Mouse (Mus musculus) heart, embryonic 16.5 days (tissue): Measurements from ENCODE around the gene Dnmbp. TPM values are rescaled to one million over a fixed set of nuclear protein-coding genes. Genes with fewer than 3 reads are reported as not detected.

Experiments used
- ATAC-seq: fragments of 200-750 bp; cut with Nextera tagmentation; replicated peaks from 2 replicates; pipeline ENCODE4 v1.8.0; 2017; ENCODE audit warnings: moderate number of reproducible peaks; ENCODE audit not compliant: insufficient read depth, low FRiP score; ENCODE audit errors: extremely low read depth
- H3K27ac ChIP-seq: fragments of 300-500 bp; sonication (generic); 2 replicates; pipeline ENCODE4 v1.5.1; 2014; ENCODE audit warnings: mild to moderate bottlenecking, low read length, control low read depth, moderate library complexity
- H3K27me3 ChIP-seq: fragments of 300-500 bp; sonication (generic); 2 replicates; pipeline ENCODE4 v1.6.1; 2014; ENCODE audit warnings: low read length, mixed read lengths; ENCODE audit not compliant: control insufficient read depth, insufficient read depth
- H3K36me3 ChIP-seq: fragments of 300-500 bp; sonication (generic); 2 replicates; pipeline ENCODE4 v1.6.1; 2014; ENCODE audit not compliant: control insufficient read depth, insufficient read depth
- H3K4me1 ChIP-seq: fragments of 300-500 bp; sonication (generic); 2 replicates; pipeline ENCODE4 v1.6.1; 2014; ENCODE audit warnings: low read length, mixed read lengths; ENCODE audit not compliant: control insufficient read depth, insufficient read depth
- H3K4me2 ChIP-seq: fragments of 300-500 bp; sonication (generic); 2 replicates; pipeline ENCODE4 v1.6.1; 2014; ENCODE audit warnings: low read depth, mild to moderate bottlenecking, control low read depth, low read length
- H3K4me3 ChIP-seq: fragments of 300-500 bp; sonication (generic); 2 replicates; pipeline ENCODE4 v1.5.1; 2014; ENCODE audit warnings: mild to moderate bottlenecking, control low read depth, low read length
- H3K9ac ChIP-seq: fragments of 300-500 bp; sonication (generic); 2 replicates; pipeline ENCODE4 v1.6.1; 2014; ENCODE audit warnings: low read length, control low read depth
- H3K9me3 ChIP-seq: fragments of 300-500 bp; sonication (generic); replicated peaks from 2 replicates; pipeline ENCODE4 v1.6.1; 2016; ENCODE audit warnings: low read length; ENCODE audit not compliant: control insufficient read depth
- WGBS: fragments of 180-500 bp; shearing (Covaris S2); extraction: QIAGEN DNeasy Blood & Tissue Kit; methylation state at CpG from one replicate; pipeline ENCODE4 v1.1.7; 2014; 5-methylcytosine and 5-hydroxymethylcytosine counted together
- polyA plus RNA-seq: library from polyadenylated mRNA; unstranded; fragments of >200 nt; fragmentation: Nextera tagmentation; extraction: Ambion mirVana; gene quantifications from 2 replicates; pipeline ENCODE4 v1.2.1, GENCODE M21; 2015

The Dnmbp gene
- polyA plus RNA-seq, 1 experiment from 2014 or later: 8.5 TPM

GRCm38 (mm10) chr19:43882895-43883573 lies 57.0 kb downstream of the Dnmbp start:
- Histone ChIP-seq H3K27ac (no peak overlapping the region), H3K9ac (peak overlapping the region; percentile 46; the same call in 1 of the 2 replicates), H3K4me1 (peaks cover 22% of the 10 kb centered on the region), H3K27me3 (no peaks in the 10 kb centered on the region), H3K36me3 (no peaks in the 10 kb centered on the region), H3K9me3 (peaks cover 4% of the 10 kb centered on the region; the same call in 1 of the 2 replicates), H3K4me3 (no peak overlapping the region), H3K4me2 (peak overlapping the region; percentile 31)
- ATAC-seq: no peak
- WGBS: 39% methylated on average over 18 of the region's 18 CpGs

- no peaks in the 10 kb centered on the region for H3K36me3 ChIP-seq
- H3K4me1 ChIP-seq: peaks cover 22% of the 10 kb centered on the region
- H3K27ac ChIP-seq: no peak overlapping the region
- no peak overlapping the region for H3K4me2 ChIP-seq
- no peak for ATAC-seq
- peaks cover 4% of the 10 kb centered on the region; the same call in 1 of the 2 replicates for H3K9me3 ChIP-seq
- no peak overlapping the region for H3K4me3 ChIP-seq
- 87% methylated on average over 7 of the region's 7 CpGs for WGBS
- no peaks in the 10 kb centered on the region for H3K27me3 ChIP-seq
- no peak overlapping the region for H3K9ac ChIP-seq
Measured at GRCm38 (mm10) chr19:43881615-43882014, 58.4 kb downstream of the Dnmbp start.

GRCm38 (mm10) chr19:43880420-43880819 lies 59.6 kb downstream of the Dnmbp start:
- no peak for ATAC-seq
- H3K4me2 ChIP-seq: no peak overlapping the region; the same call in 1 of the 2 replicates

GRCm38 (mm10) chr19:43879401-43880212 lies 60.4 kb downstream of the Dnmbp start:
- peak overlapping the region; percentile 79 for H3K27ac ChIP-seq
- 3% methylated on average over 41 of the region's 41 CpGs for WGBS
- peaks cover 4% of the 10 kb centered on the region; the same call in 1 of the 2 replicates for H3K9me3 ChIP-seq
- peaks cover 22% of the 10 kb centered on the region for H3K4me1 ChIP-seq
- ATAC-seq: peak; percentile 89
- no peaks in the 10 kb centered on the region for H3K36me3 ChIP-seq
- H3K4me3 ChIP-seq: peak overlapping the region; percentile 65
- peak overlapping the region; percentile 80 for H3K4me2 ChIP-seq
- H3K27me3 ChIP-seq: no peaks in the 10 kb centered on the region
- peak overlapping the region; percentile 78 for H3K9ac ChIP-seq

More at GRCm38 (mm10) chr19:43880420-43880819, 59.6 kb downstream of the Dnmbp start:
- no peaks in the 10 kb centered on the region for H3K36me3 ChIP-seq
- H3K9me3 ChIP-seq: peaks cover 4% of the 10 kb centered on the region; the same call in 1 of the 2 replicates
- no peak overlapping the region for H3K4me3 ChIP-seq
- H3K4me1 ChIP-seq: peaks cover 22% of the 10 kb centered on the region
- no peak overlapping the region for H3K9ac ChIP-seq
- no peak overlapping the region for H3K27ac ChIP-seq
- no peaks in the 10 kb centered on the region for H3K27me3 ChIP-seq
- 23% methylated on average over 3 of the region's 3 CpGs for WGBS

- peaks cover 4% of the 10 kb centered on the region; the same call in 1 of the 2 replicates for H3K9me3 ChIP-seq
- H3K4me3 ChIP-seq: peak overlapping the region; percentile 65
- H3K27me3 ChIP-seq: no peaks in the 10 kb centered on the region
- H3K4me2 ChIP-seq: peak overlapping the region; percentile 80
- 16% methylated on average over 17 of the region's 17 CpGs for WGBS
- peak overlapping the region; percentile 78 for H3K9ac ChIP-seq
- ATAC-seq: no peak
- peaks cover 4% of the 10 kb centered on the region; the same call in 1 of the 2 replicates for H3K36me3 ChIP-seq
- H3K4me1 ChIP-seq: peaks cover 20% of the 10 kb centered on the region
- H3K27ac ChIP-seq: peak overlapping the region; percentile 79
Measured at GRCm38 (mm10) chr19:43878111-43879092, 61.6 kb downstream of the Dnmbp start.

- Histone ChIP-seq H3K9me3 (peaks cover 4% of the 10 kb centered on the region; the same call in 1 of the 2 replicates), H3K4me1 (peaks cover 14% of the 10 kb centered on the region), H3K4me3 (no peak overlapping the region), H3K36me3 (peaks cover 14% of the 10 kb centered on the region), H3K4me2 (no peak overlapping the region), H3K27ac (no peak overlapping the region), H3K9ac (no peak overlapping the region), H3K27me3 (no peaks in the 10 kb centered on the region)
- ATAC-seq: no peak
- 86% methylated on average over 8 of the region's 8 CpGs for WGBS
Measured at GRCm38 (mm10) chr19:43877364-43877763, 62.6 kb downstream of the Dnmbp start.

GRCm38 (mm10) chr19:43875996-43876395 lies 64.0 kb downstream of the Dnmbp start:
- 54% methylated on average over 2 of the region's 2 CpGs for WGBS
- Histone ChIP-seq H3K36me3 (peaks cover 18% of the 10 kb centered on the region), H3K4me3 (no peak overlapping the region), H3K9ac (no peak overlapping the region), H3K27me3 (no peaks in the 10 kb centered on the region), H3K27ac (no peak overlapping the region), H3K4me1 (peaks cover 14% of the 10 kb centered on the region), H3K4me2 (no peak overlapping the region), H3K9me3 (no peaks in the 10 kb centered on the region)
- no peak for ATAC-seq

GRCm38 (mm10) chr19:43874351-43874750 lies 65.6 kb downstream of the Dnmbp start:
- Histone ChIP-seq H3K9me3 (no peaks in the 10 kb centered on the region), H3K4me2 (no peak overlapping the region), H3K27me3 (no peaks in the 10 kb centered on the region), H3K4me3 (no peak overlapping the region), H3K27ac (no peak overlapping the region), H3K4me1 (peaks cover 5% of the 10 kb centered on the region; the same call in 1 of the 2 replicates), H3K9ac (no peak overlapping the region), H3K36me3 (peaks cover 27% of the 10 kb centered on the region)
- ATAC-seq: no peak
- 88% methylated on average over 11 of the region's 11 CpGs for WGBS
